Mouse (Mus musculus) neural tube, embryonic 11.5 days (tissue): ENCODE measurements around the gene Klhl21. TPM values are rescaled to one million over a fixed set of nuclear protein-coding genes. Genes with fewer than 3 reads are reported as not detected.

Source experiments
- ATAC-seq: fragments of 200-750 bp; cut with Nextera tagmentation; 2 replicates; pipeline ENCODE4 v1.8.0; 2017; ENCODE audit warnings: moderate number of reproducible peaks, mild to moderate bottlenecking, moderate TSS enrichment, moderate library complexity; ENCODE audit not compliant: insufficient read depth, low FRiP score, low TSS enrichment
- DNase-seq: peaks from one replicate; pipeline ENCODE4 v3.0.0-alpha.2; 2015; ENCODE audit warnings: low spot score
- H3K27ac ChIP-seq: fragments of 300-500 bp; sonication (generic); 2 replicates; pipeline ENCODE4 v1.5.1; 2014; ENCODE audit warnings: low read depth, mild to moderate bottlenecking, low read length
- H3K27me3 ChIP-seq: fragments of 300-500 bp; sonication (generic); 2 replicates; pipeline ENCODE4 v1.6.1; 2014; ENCODE audit warnings: mild to moderate bottlenecking, low read length, mixed read lengths; ENCODE audit not compliant: control insufficient read depth, insufficient read depth
- H3K36me3 ChIP-seq: fragments of 300-500 bp; sonication (generic); 2 replicates; pipeline ENCODE4 v1.6.1; 2014; ENCODE audit warnings: mild to moderate bottlenecking, low read length, moderate library complexity, mixed read lengths; ENCODE audit not compliant: control insufficient read depth, insufficient read depth
- H3K4me1 ChIP-seq: fragments of 300-500 bp; sonication (generic); 2 replicates; pipeline ENCODE4 v1.6.1; 2014; ENCODE audit warnings: low read length, mixed read lengths; ENCODE audit not compliant: control insufficient read depth, insufficient read depth
- H3K4me2 ChIP-seq: fragments of 300-500 bp; sonication (generic); 2 replicates; pipeline ENCODE4 v1.6.1; 2014; ENCODE audit warnings: low read depth, mild to moderate bottlenecking, moderate library complexity
- H3K4me3 ChIP-seq: fragments of 300-500 bp; sonication (generic); 2 replicates; pipeline ENCODE4 v1.5.1; 2014; ENCODE audit warnings: low read depth, low read length
- H3K9ac ChIP-seq: fragments of 300-500 bp; sonication (generic); 2 replicates; pipeline ENCODE4 v1.6.1; 2014; ENCODE audit warnings: mild to moderate bottlenecking, low read length
- H3K9me3 ChIP-seq: fragments of 300-500 bp; sonication (generic); 2 replicates; pipeline ENCODE4 v1.6.1; 2016; ENCODE audit warnings: low read length; ENCODE audit not compliant: control insufficient read depth
- WGBS: fragments of 180-500 bp; shearing (Covaris S2); extraction: QIAGEN DNeasy Blood & Tissue Kit; methylation state at CpG from one replicate; pipeline ENCODE4 v1.1.7; 2014; 5-methylcytosine and 5-hydroxymethylcytosine counted together
- polyA plus RNA-seq: library from polyadenylated mRNA; unstranded; fragments of >200 nt; fragmentation: Nextera tagmentation; extraction: Ambion mirVana; gene quantifications from 2 replicates; pipeline ENCODE4 v1.2.1, GENCODE M21; 2014

Gene Klhl21
- polyA plus RNA-seq, 1 experiment from 2014 or later, result 4.6 TPM

DNA sequence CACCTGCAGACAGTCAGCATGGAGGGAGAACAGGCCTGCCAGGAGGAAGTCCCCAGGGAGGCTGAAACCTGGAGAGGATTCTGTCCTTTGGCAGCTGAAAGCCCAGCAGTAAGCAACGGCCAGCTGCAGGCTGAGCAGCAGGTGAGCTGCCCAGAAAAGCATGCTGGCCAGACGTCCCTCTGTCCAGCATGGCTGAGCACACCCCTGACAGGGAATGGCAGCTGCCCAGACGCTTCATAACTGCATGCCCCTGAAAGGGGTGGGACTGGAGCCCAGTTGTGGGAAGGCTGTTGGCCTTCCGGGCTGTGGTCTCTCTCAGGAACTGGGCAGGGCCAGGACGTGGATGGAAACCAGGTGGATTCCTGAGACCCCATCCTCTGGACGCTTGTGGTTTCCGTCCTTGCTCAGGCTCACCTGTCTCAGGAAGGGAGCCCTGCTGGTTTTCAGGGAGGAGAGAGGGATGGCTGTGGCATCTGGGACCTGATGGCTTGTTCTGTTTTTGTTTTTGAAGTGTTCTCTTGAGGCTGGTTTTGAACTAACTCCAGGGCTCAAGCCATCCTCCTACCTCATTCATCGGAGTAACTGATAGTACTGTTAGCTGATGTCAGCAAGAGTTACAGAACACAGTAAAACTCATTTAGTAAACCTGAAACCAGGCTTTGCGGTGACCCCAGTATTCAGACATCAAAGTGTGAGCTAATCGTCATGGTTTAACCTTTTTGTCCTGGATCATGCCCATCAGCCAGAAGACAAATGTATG is 29.8 kb downstream of the Klhl21 start, which contains the start of gene Tas1r1:
TSS of gene Tas1r1 (minus strand) at position 344 of the 760 bp plus-strand sequence.
- Histone ChIP-seq H3K36me3 (peaks cover 8% of the 10 kb centered on the region), H3K4me3 (peak within 1 kb of the TSS; percentile 88), H3K9me3 (no peaks in the 10 kb centered on the region), H3K9ac (peak within 1 kb of the TSS; percentile 89), H3K27me3 (no peaks in the 10 kb centered on the region), H3K4me2 (peak within 1 kb of the TSS; percentile 89), H3K27ac (no peak within 1 kb of the TSS; the same call in 1 of the 2 replicates), H3K4me1 (peaks cover 7% of the 10 kb centered on the region; the same call in 1 of the 2 replicates)
- no peak for DNase-seq
- 57% methylated on average over 10 of the region's 10 CpGs for WGBS
- ATAC-seq, result no peak

- H3K36me3 ChIP-seq, result peaks cover 9% of the 10 kb centered on the region
- H3K4me2 ChIP-seq, result peak within 1 kb of the TSS; percentile 89
- WGBS, result under 1% methylated on average over 81 of the region's 86 CpGs
- H3K4me1 ChIP-seq, result peaks cover 7% of the 10 kb centered on the region; the same call in 1 of the 2 replicates
- H3K9me3 ChIP-seq, result no peaks in the 10 kb centered on the region
- ATAC-seq, result peak; percentile 79
- H3K9ac ChIP-seq, result peak within 1 kb of the TSS; percentile 89
- H3K27me3 ChIP-seq, result no peaks in the 10 kb centered on the region
- DNase-seq, result peak; percentile 97
- no peak within 1 kb of the TSS; the same call in 1 of the 2 replicates for H3K27ac ChIP-seq
- peak within 1 kb of the TSS; percentile 88 for H3K4me3 ChIP-seq
These were observed 30.6 kb downstream of the Klhl21 start, which contains the start of gene Nol9 for GRCm38 (mm10) chr4:152038985-152039830. Gene Nol9, plus strand, starts transcription at chr4:152039321.

- peaks cover 9% of the 10 kb centered on the region for H3K36me3 ChIP-seq
- no peak for ATAC-seq
- H3K4me2 ChIP-seq, result peak overlapping the region; percentile 89
- no peak overlapping the region for H3K27ac ChIP-seq
- no peak for DNase-seq
- peak overlapping the region; percentile 88 for H3K4me3 ChIP-seq
- peak overlapping the region; percentile 89 for H3K9ac ChIP-seq
- H3K9me3 ChIP-seq, result no peaks in the 10 kb centered on the region
- 4% methylated on average over 25 of the region's 25 CpGs for WGBS
- H3K27me3 ChIP-seq, result no peaks in the 10 kb centered on the region
- peaks cover 7% of the 10 kb centered on the region; the same call in 1 of the 2 replicates for H3K4me1 ChIP-seq
These were observed 31.3 kb downstream of the Klhl21 start for GRCm38 (mm10) chr4:152039831-152040310.

- WGBS, result 95% methylated on average over 22 of the region's 22 CpGs
- peaks cover 7% of the 10 kb centered on the region; the same call in 1 of the 2 replicates for H3K4me1 ChIP-seq
- ATAC-seq (no peak), DNase-seq (no peak)
- H3K9ac ChIP-seq, result no peak overlapping the region
- H3K36me3 ChIP-seq, result peaks cover 18% of the 10 kb centered on the region
- H3K4me2 ChIP-seq, result no peak overlapping the region
- H3K4me3 ChIP-seq, result no peak overlapping the region
- H3K27me3 ChIP-seq, result no peaks in the 10 kb centered on the region
- H3K9me3 ChIP-seq, result no peaks in the 10 kb centered on the region
- no peak overlapping the region for H3K27ac ChIP-seq
These were observed 33.5 kb downstream of the Klhl21 start for GRCm38 (mm10) chr4:152041924-152042641.

- Histone ChIP-seq H3K4me2 (no peak overlapping the region), H3K27me3 (no peaks in the 10 kb centered on the region), H3K36me3 (peaks cover 23% of the 10 kb centered on the region), H3K4me1 (peaks cover 7% of the 10 kb centered on the region; the same call in 1 of the 2 replicates), H3K4me3 (no peak overlapping the region), H3K27ac (no peak overlapping the region), H3K9me3 (no peaks in the 10 kb centered on the region), H3K9ac (no peak overlapping the region)
- no peak for DNase-seq
- 85% methylated on average over 3 of the region's 3 CpGs for WGBS
- no peak for ATAC-seq
These were observed 34.6 kb downstream of the Klhl21 start for GRCm38 (mm10) chr4:152043171-152043570.

DNA sequence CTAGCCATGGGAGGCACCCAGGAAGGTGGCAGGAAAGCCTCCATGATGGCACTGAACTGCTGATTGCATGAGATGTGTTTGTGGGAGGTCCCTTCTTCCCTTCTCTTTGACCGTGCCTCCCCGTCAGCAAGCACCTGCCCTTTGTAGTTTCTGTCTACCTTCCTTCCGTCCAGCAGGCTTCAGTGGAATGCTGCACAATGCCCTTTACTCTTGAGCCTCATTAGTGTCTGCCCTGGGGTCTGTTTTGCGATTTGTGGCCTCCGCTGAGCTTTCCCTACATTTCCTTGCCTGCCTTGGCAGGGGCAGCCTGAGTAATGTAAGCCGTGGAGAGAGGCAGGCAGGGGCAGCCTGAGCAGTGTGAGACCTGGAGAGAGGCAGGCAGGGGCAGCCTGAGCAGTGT is 36.0 kb downstream of the Klhl21 start:
- Histone ChIP-seq H3K4me1 (peaks cover 7% of the 10 kb centered on the region; the same call in 1 of the 2 replicates), H3K36me3 (peaks cover 25% of the 10 kb centered on the region), H3K9me3 (no peaks in the 10 kb centered on the region), H3K27me3 (no peaks in the 10 kb centered on the region), H3K4me2 (no peak overlapping the region), H3K27ac (no peak overlapping the region), H3K4me3 (no peak overlapping the region), H3K9ac (no peak overlapping the region)
- ATAC-seq, result no peak
- DNase-seq, result no peak
- 83% methylated on average over 6 of the region's 6 CpGs for WGBS

GRCm38 (mm10) chr4:152062390-152063110 is 53.9 kb downstream of the Klhl21 start:
- DNase-seq, result no peak
- no peaks in the 10 kb centered on the region for H3K9me3 ChIP-seq
- WGBS, result 79% methylated on average over 9 of the region's 9 CpGs
- H3K4me2 ChIP-seq, result no peak overlapping the region
- H3K4me3 ChIP-seq, result no peak overlapping the region
- no peaks in the 10 kb centered on the region for H3K4me1 ChIP-seq
- ATAC-seq, result no peak
- H3K27me3 ChIP-seq, result no peaks in the 10 kb centered on the region
- no peak overlapping the region for H3K27ac ChIP-seq
- no peak overlapping the region for H3K9ac ChIP-seq
- peaks cover 11% of the 10 kb centered on the region for H3K36me3 ChIP-seq

- Histone ChIP-seq H3K27ac (no peak overlapping the region), H3K4me3 (no peak overlapping the region), H3K36me3 (no peaks in the 10 kb centered on the region), H3K9me3 (no peaks in the 10 kb centered on the region), H3K4me1 (no peaks in the 10 kb centered on the region), H3K4me2 (no peak overlapping the region), H3K9ac (no peak overlapping the region), H3K27me3 (no peaks in the 10 kb centered on the region)
- ATAC-seq (no peak), DNase-seq (no peak)
These were observed 58.7 kb downstream of the Klhl21 start for GRCm38 (mm10) chr4:152067280-152067679.
